Mouse (Mus musculus) MEL (cell line): Measurements from ENCODE around the gene Mier2. TPM values are rescaled to one million over a fixed set of nuclear protein-coding genes. Genes with fewer than 3 reads are reported as not detected.

Source experiments
- DNase-seq: peaks from one replicate; pipeline ENCODE4 v3.0.0; 2011; ENCODE audit warnings: low read depth, low spot score
- H3K27ac ChIP-seq: 2 replicates; pipeline ENCODE4 v1.5.1; 2012; ENCODE audit warnings: low read depth, mild to moderate bottlenecking, control low read depth, low read length, moderate library complexity; ENCODE audit not compliant: control insufficient read depth
- H3K27me3 ChIP-seq, 2 experiments: fragments of 150-350 bp in 1 of 2; sonication (generic) in 1 of 2; 2 replicates each; pipeline ENCODE4 v1.6.1; 2012; ENCODE audit warnings: low read length in 2 of 2, mild to moderate bottlenecking in 2 of 2, improper control_type of control experiment in 1 of 2, moderate library complexity in 1 of 2; ENCODE audit not compliant: insufficient read depth in 2 of 2, control insufficient read depth in 1 of 2
- H3K36me3 ChIP-seq, 2 experiments: 2 replicates each; pipeline ENCODE4 v1.6.1; 2012 to 2014; ENCODE audit warnings: low read length in 2 of 2, improper control_type of control experiment in 1 of 2, inconsistent platforms in 1 of 2, mild to moderate bottlenecking in 1 of 2; ENCODE audit not compliant: insufficient read depth in 2 of 2, control insufficient read depth in 1 of 2
- H3K4me1 ChIP-seq, 2 experiments: fragments of 150-350 bp in 1 of 2; sonication (generic) in 1 of 2; 2 replicates each; pipeline ENCODE4 v1.6.1; 2012; ENCODE audit warnings: low read length in 2 of 2, improper control_type of control experiment in 1 of 2, mild to moderate bottlenecking in 1 of 2; ENCODE audit not compliant: insufficient read depth in 2 of 2, control insufficient read depth in 1 of 2
- H3K4me3 ChIP-seq, 2 experiments: fragments of 150-350 bp in 1 of 2; sonication (generic) in 1 of 2; 2 replicates each; pipeline ENCODE4 v1.5.1; 2012; ENCODE audit warnings: low read depth in 2 of 2, low read length in 2 of 2, mild to moderate bottlenecking in 2 of 2, moderate library complexity in 2 of 2, control low read depth in 1 of 2, improper control_type of control experiment in 1 of 2; ENCODE audit not compliant: control insufficient read depth in 1 of 2, insufficient read depth in 1 of 2
- H3K79me2 ChIP-seq: 2 replicates; pipeline ENCODE4 v1.6.1; 2012; ENCODE audit warnings: mild to moderate bottlenecking, low read length, moderate library complexity; ENCODE audit not compliant: control insufficient read depth, poor library complexity, insufficient read depth
- H3K9ac ChIP-seq: 2 replicates; pipeline ENCODE4 v1.6.1; 2012; ENCODE audit warnings: low read depth, mild to moderate bottlenecking, control low read depth, low read length, moderate library complexity; ENCODE audit not compliant: control insufficient read depth, poor library complexity, severe bottlenecking
- H3K9me3 ChIP-seq: fragments of 150-350 bp; sonication (generic); replicated peaks from 2 replicates; pipeline ENCODE4 v1.6.1; 2012; ENCODE audit warnings: mild to moderate bottlenecking, low read length, improper control_type of control experiment, moderate library complexity; ENCODE audit not compliant: insufficient read depth
- CHD2 ChIP-seq: IDR thresholded peaks from 2 replicates; pipeline ENCODE4 v1.6.1; 2011; ENCODE audit warnings: low read length, improper control_type of control experiment
- CTCF ChIP-seq, 3 experiments: IDR thresholded peaks in 2 of 3; conservative IDR thresholded peaks in 1 of 3; 2 replicates each; pipeline ENCODE4 v1.5.1; 2011 to 2012; ENCODE audit warnings: low read length in 3 of 3, low read depth in 2 of 3, mild to moderate bottlenecking in 2 of 3, improper control_type of control experiment in 1 of 3, inconsistent platforms in 1 of 3, mixed read lengths in 1 of 3, moderate library complexity in 1 of 3; ENCODE audit not compliant: control insufficient read depth in 1 of 3, insufficient read depth in 1 of 3, poor library complexity in 1 of 3, severe bottlenecking in 1 of 3
- E2F4 ChIP-seq: IDR thresholded peaks from 2 replicates; pipeline ENCODE4 v1.6.1; 2011; ENCODE audit warnings: low read depth, low read length, improper control_type of control experiment, borderline replicate concordance
- EP300 ChIP-seq, 2 experiments: IDR thresholded peaks; 2 replicates each; pipeline ENCODE4 v1.6.1; 2011; ENCODE audit warnings: improper control_type of control experiment in 2 of 2, low read length in 2 of 2, low read depth in 1 of 2, mild to moderate bottlenecking in 1 of 2
- ETS1 ChIP-seq: IDR thresholded peaks from 2 replicates; pipeline ENCODE4 v1.6.1; 2012; ENCODE audit warnings: low read depth, mild to moderate bottlenecking, inconsistent platforms, low read length, improper control_type of control experiment, moderate library complexity
- GATA1 ChIP-seq: IDR thresholded peaks from 2 replicates; pipeline ENCODE4 v1.6.1; 2011; ENCODE audit warnings: low read depth, low read length, improper control_type of control experiment
- JUND ChIP-seq: IDR thresholded peaks from 2 replicates; pipeline ENCODE4 v1.6.1; 2011; ENCODE audit warnings: low read depth, mild to moderate bottlenecking, improper control_type of control experiment, low read length
- KAT2A ChIP-seq: conservative IDR thresholded peaks from 2 replicates; pipeline ENCODE4 v1.6.1; 2012; ENCODE audit warnings: low read depth, low read length, improper control_type of control experiment, inconsistent platforms
- MAFK ChIP-seq: IDR thresholded peaks from 2 replicates; pipeline ENCODE4 v1.6.1; 2011; ENCODE audit warnings: low read depth, mild to moderate bottlenecking, low read length, improper control_type of control experiment, borderline replicate concordance
- MAX ChIP-seq: IDR thresholded peaks from 2 replicates; pipeline ENCODE4 v1.6.1; 2011; ENCODE audit warnings: low read length, improper control_type of control experiment
- MEF2A ChIP-seq: IDR thresholded peaks from 2 replicates; pipeline ENCODE4 v1.6.1; 2014; ENCODE audit warnings: low read depth, mild to moderate bottlenecking, inconsistent platforms, low read length, improper control_type of control experiment; ENCODE audit not compliant: poor library complexity, insufficient replicate concordance, severe bottlenecking; ENCODE audit errors: extremely low read depth
- MYB ChIP-seq: IDR thresholded peaks from 2 replicates; pipeline ENCODE4 v1.6.1; 2011; ENCODE audit warnings: mild to moderate bottlenecking, low read depth, low read length, improper control_type of control experiment
- POLR2AphosphoS2 ChIP-seq: IDR thresholded peaks from 2 replicates; pipeline ENCODE4 v1.6.1; 2011; ENCODE audit warnings: low read length, improper control_type of control experiment
- POLR2AphosphoS5 ChIP-seq: IDR thresholded peaks from 2 replicates; pipeline ENCODE4 v1.6.1; 2012; ENCODE audit warnings: low read depth, borderline replicate concordance, mild to moderate bottlenecking, inconsistent platforms, low read length, moderate library complexity, mixed read lengths
- SIN3A ChIP-seq: IDR thresholded peaks from 2 replicates; pipeline ENCODE4 v1.6.1; 2012; ENCODE audit warnings: low read length, improper control_type of control experiment, inconsistent platforms
- TAL1 ChIP-seq: IDR thresholded peaks from 2 replicates; pipeline ENCODE4 v1.6.1; 2012; ENCODE audit warnings: mild to moderate bottlenecking, inconsistent platforms, low read length, moderate library complexity, mixed read lengths
- TBP ChIP-seq: IDR thresholded peaks from 2 replicates; pipeline ENCODE4 v1.8.0; 2011; ENCODE audit warnings: low read depth, low read length, improper control_type of control experiment
- TCF12 ChIP-seq: IDR thresholded peaks from 2 replicates; pipeline ENCODE4 v1.6.1; 2014; ENCODE audit warnings: low read depth, mild to moderate bottlenecking, inconsistent platforms, low read length, improper control_type of control experiment, moderate library complexity
- USF1 ChIP-seq: IDR thresholded peaks from 2 replicates; pipeline ENCODE4 v1.6.1; 2014; ENCODE audit warnings: low read depth, mild to moderate bottlenecking, inconsistent platforms, low read length, improper control_type of control experiment, moderate library complexity
- ZKSCAN1 ChIP-seq: IDR thresholded peaks from 2 replicates; pipeline ENCODE4 v1.6.1; 2012; ENCODE audit warnings: low read depth, mild to moderate bottlenecking, inconsistent platforms, low read length, improper control_type of control experiment, moderate library complexity
- polyA plus RNA-seq, 2 experiments: library from polyadenylated mRNA; stranded (reverse) in 1 of 2; unstranded in 1 of 2; fragments of >175 nt in 1 of 2; fragments of >200 nt in 1 of 2; gene quantifications; 2 replicates each; pipeline versions ENCODE4 v1.2.1 to v1.2.4; 2012; ENCODE audit warnings: low replicate concordance in 2 of 2, low read depth in 1 of 2; ENCODE audit not compliant: insufficient read length in 2 of 2, insufficient read depth in 1 of 2, missing spikeins in 1 of 2
- total RNA-seq: library from RNA; depleted of rRNA; stranded (reverse); fragments of 300-350 nt; gene quantifications from 2 replicates; pipeline ENCODE4 v1.2.3, GENCODE M21; 2012

The Mier2 gene
- total and polyA plus RNA-seq, 3 experiments, result 24.8 to 36.2 TPM; not detected in 1

DNA sequence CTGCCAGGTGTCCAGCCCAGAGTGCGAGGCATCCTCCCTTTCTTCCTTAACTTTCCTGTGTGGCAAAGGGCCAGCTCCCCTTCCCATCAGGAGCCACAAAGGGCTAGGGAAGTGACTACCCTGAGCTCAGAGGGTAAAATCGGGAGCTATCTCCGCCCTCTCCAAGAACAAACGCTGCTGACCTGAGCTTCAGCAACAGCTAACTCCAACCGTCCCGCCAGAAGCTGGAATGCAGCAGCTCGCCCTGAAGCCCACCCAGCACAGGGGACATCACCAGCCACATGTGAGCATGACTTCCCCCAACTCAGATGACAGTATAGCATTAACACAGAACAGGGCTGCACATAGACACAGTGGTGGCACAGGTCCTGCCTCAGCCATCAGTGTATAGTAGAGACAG lies 29.0 kb upstream of the Mier2 start:
- H3K27me3 ChIP-seq, result no peaks in the 10 kb centered on the region
- no peaks in the 10 kb centered on the region for H3K9me3 ChIP-seq
- TF ChIP-seq TAL1, result no peak
- TF ChIP-seq EP300 (IDR thresholded peaks at IDR 0.05; ENCODE audit: low read depth in 1 of 2, low read length in 2 of 2), result no peak
- no peak for TF ChIP-seq MEF2A
- TF ChIP-seq TBP, result no peak
- no peak for TF ChIP-seq SIN3A
- TF ChIP-seq CHD2, result no peak
- TF ChIP-seq MYB, result no peak
- no peak for TF ChIP-seq POLR2AphosphoS2
- no peak for TF ChIP-seq ETS1
- no peak for TF ChIP-seq KAT2A
- TF ChIP-seq TCF12, result no peak
- no peak overlapping the region for H3K4me3 ChIP-seq
- H3K27ac ChIP-seq, result no peak overlapping the region
- peaks cover 3 to 15% of the 10 kb centered on the region in 2 experiments for H3K4me1 ChIP-seq
- DNase-seq, result no peak
- peaks cover 0 to 5% of the 10 kb centered on the region in 2 experiments; a peak in 2 of 4 replicates for H3K36me3 ChIP-seq
- H3K9ac ChIP-seq, result no peak overlapping the region
- no peaks in the 10 kb centered on the region for H3K79me2 ChIP-seq

- Histone ChIP-seq H3K27me3 (no peaks in the 10 kb centered on the region; a peak in 1 of 4 replicates), H3K27ac (no peak overlapping the region), H3K36me3 (no peaks in the 10 kb centered on the region)
- no peak for TF ChIP-seq ETS1
- no peak for TF ChIP-seq SIN3A
- TF ChIP-seq POLR2AphosphoS5, result no peak
- TF ChIP-seq MAX, result no peak
- no peak for TF ChIP-seq USF1
- no peak for TF ChIP-seq MAFK
- TF ChIP-seq CTCF (IDR thresholded peaks at IDR 0.05 in 2 of 3, conservative IDR thresholded peaks at IDR 0.05 in 1 of 3; ENCODE audit: control insufficient read depth in 1 of 3, insufficient read depth in 1 of 3, low read depth in 2 of 3, low read length in 3 of 3, poor library complexity in 1 of 3, severe bottlenecking in 1 of 3), result no peak
- no peak for TF ChIP-seq KAT2A
- no peak for TF ChIP-seq ZKSCAN1
- TF ChIP-seq GATA1, result no peak
- TF ChIP-seq E2F4, result no peak
- no peak for TF ChIP-seq JUND
- TF ChIP-seq, all 39 proteins: peak for 0
- no peak for DNase-seq
- Histone ChIP-seq H3K9ac (no peak overlapping the region), H3K79me2 (no peaks in the 10 kb centered on the region), H3K9me3 (no peaks in the 10 kb centered on the region), H3K4me1 (no peaks in the 10 kb centered on the region), H3K4me3 (no peak overlapping the region)
Measured at GRCm38 (mm10) chr10:79581501-79581900, 26.5 kb upstream of the Mier2 start.
